Comparison of ENCODE assay signal across 11 mouse cellular contexts in the genomic region with DNA sequence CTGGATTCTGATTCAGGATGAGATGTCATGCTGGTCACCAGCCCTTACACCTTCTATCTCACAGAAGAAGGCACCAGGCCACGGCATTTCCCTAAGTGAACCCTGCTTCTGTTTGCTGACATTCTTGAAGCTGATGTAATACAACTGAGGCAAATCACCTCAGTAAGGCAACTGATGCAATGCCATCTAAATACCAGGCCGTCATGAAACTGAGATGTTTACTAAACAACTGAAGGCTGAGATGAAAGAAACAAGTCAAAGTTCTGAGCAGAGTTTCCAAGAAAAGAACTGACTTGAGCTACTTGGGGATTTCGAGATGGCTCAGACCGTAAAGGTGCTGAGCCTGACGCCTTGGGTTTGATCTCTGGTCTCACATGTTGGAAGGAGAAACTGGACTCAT.
"Had no signal": no experiment of that assay in that cellular context is flagged by ENCODE, and none has a peak within 500 bp of the region (broad histone marks: within the 10 kb centered on the region; RNA-seq: fewer than 3 reads in every experiment).

No protein-coding gene starts in this region.

- ATAC-seq: liver, postnatal 0 days; lung, postnatal 0 days; midbrain, embryonic 13.5 days; midbrain, embryonic 15.5 days had no signal

- DNase-seq: liver, postnatal 0 days; lung, adult 2 months; lung, postnatal 14 days; lung, postnatal 36 days; right cerebral cortex, postnatal 14 days; thymus, adult 2 months; thymus, postnatal 25 days; thymus, postnatal 4 days had no signal
